Mouse (Mus musculus) myocyte (in vitro differentiated cells): ENCODE measurements around the gene Wnk1. TPM values are rescaled to one million over a fixed set of nuclear protein-coding genes. Genes with fewer than 3 reads are reported as not detected.

Experiments used
- H3K27me3 ChIP-seq: one replicate; pipeline ENCODE4 v1.6.1; 2011; ENCODE audit not compliant: control insufficient read depth, insufficient read depth, insufficient read length
- H3K36me3 ChIP-seq: one replicate; pipeline ENCODE4 v1.6.1; 2011; ENCODE audit not compliant: control insufficient read depth, insufficient read depth
- H3K4me2 ChIP-seq: one replicate; pipeline ENCODE4 v1.6.1; 2011; ENCODE audit warnings: low read depth, control low read depth
- H3K4me3 ChIP-seq: one replicate; pipeline ENCODE4 v1.5.1; 2011; ENCODE audit warnings: mild to moderate bottlenecking, control low read depth, moderate library complexity
- H3K79me2 ChIP-seq: one replicate; pipeline ENCODE4 v1.6.1; 2011; ENCODE audit not compliant: control insufficient read depth, insufficient read depth
- H3ac ChIP-seq: one replicate; pipeline ENCODE4 v1.6.1; 2011; ENCODE audit not compliant: control insufficient read depth, insufficient read length
- CEBPB ChIP-seq: IDR thresholded peaks from 2 replicates; pipeline ENCODE4 v1.6.1; 2011; ENCODE audit warnings: mild to moderate bottlenecking, moderate library complexity; ENCODE audit not compliant: poor library complexity, insufficient read depth, severe bottlenecking
- E2F4 ChIP-seq: IDR thresholded peaks from one replicate; pipeline ENCODE4 v1.6.1; 2011; ENCODE audit warnings: mild to moderate bottlenecking, control low read depth, moderate library complexity; ENCODE audit not compliant: insufficient read depth
- MAX ChIP-seq: IDR thresholded peaks from one replicate; pipeline ENCODE4 v1.6.1; 2011; ENCODE audit warnings: low read depth, mild to moderate bottlenecking, control low read depth
- MYOD1 ChIP-seq, 3 experiments: IDR thresholded peaks; one replicate each; pipeline ENCODE4 v1.6.1; 2011; ENCODE audit warnings: control low read depth in 2 of 3, low read depth in 2 of 3, mild to moderate bottlenecking in 2 of 3, moderate library complexity in 1 of 3; ENCODE audit not compliant: insufficient read length in 2 of 3, control insufficient read depth in 1 of 3
- MYOG ChIP-seq, 3 experiments: IDR thresholded peaks; one replicate each; pipeline ENCODE4 v1.6.1; 2011; ENCODE audit warnings: control low read depth in 2 of 3, low read depth in 2 of 3, mild to moderate bottlenecking in 2 of 3; ENCODE audit not compliant: insufficient read length in 2 of 3, control insufficient read depth in 1 of 3, insufficient read depth in 1 of 3
- POLR2A ChIP-seq: IDR thresholded peaks from one replicate; pipeline ENCODE4 v1.6.1; 2011; ENCODE audit warnings: low read depth, mild to moderate bottlenecking, control low read depth, moderate library complexity; ENCODE audit not compliant: insufficient read length
- POLR2AphosphoS2 ChIP-seq: IDR thresholded peaks from one replicate; pipeline ENCODE4 v1.6.1; 2011; ENCODE audit warnings: low read depth, control low read depth; ENCODE audit not compliant: insufficient read length
- REST ChIP-seq: IDR thresholded peaks from one replicate; pipeline ENCODE4 v1.6.1; 2011; ENCODE audit warnings: mild to moderate bottlenecking, control low read depth, moderate library complexity; ENCODE audit not compliant: insufficient read depth, insufficient read length
- SRF ChIP-seq: IDR thresholded peaks from one replicate; pipeline ENCODE4 v1.6.1; 2011; ENCODE audit warnings: low read depth; ENCODE audit not compliant: control insufficient read depth, insufficient read length
- TCF12 ChIP-seq: IDR thresholded peaks from one replicate; pipeline ENCODE4 v1.6.1; 2011; ENCODE audit warnings: mild to moderate bottlenecking, control low read depth; ENCODE audit not compliant: poor library complexity, insufficient read depth, severe bottlenecking
- TCF3 ChIP-seq: IDR thresholded peaks from one replicate; pipeline ENCODE4 v1.6.1; 2011; ENCODE audit warnings: low read depth, control low read depth; ENCODE audit not compliant: insufficient read length
- USF1 ChIP-seq: IDR thresholded peaks from one replicate; pipeline ENCODE4 v1.6.1; 2011; ENCODE audit warnings: low read depth, mild to moderate bottlenecking, control low read depth, moderate library complexity
- polyA plus RNA-seq: library from polyadenylated mRNA; unstranded; fragments of >200 nt; fragmentation: generic; extraction: Trizol; gene quantifications from one replicate; pipeline ENCODE4 v1.2.1, GENCODE M21; 2012; ENCODE audit warnings: missing spikeins

The Wnk1 gene
- polyA plus RNA-seq, 1 experiment: 90.3 TPM

DNA sequence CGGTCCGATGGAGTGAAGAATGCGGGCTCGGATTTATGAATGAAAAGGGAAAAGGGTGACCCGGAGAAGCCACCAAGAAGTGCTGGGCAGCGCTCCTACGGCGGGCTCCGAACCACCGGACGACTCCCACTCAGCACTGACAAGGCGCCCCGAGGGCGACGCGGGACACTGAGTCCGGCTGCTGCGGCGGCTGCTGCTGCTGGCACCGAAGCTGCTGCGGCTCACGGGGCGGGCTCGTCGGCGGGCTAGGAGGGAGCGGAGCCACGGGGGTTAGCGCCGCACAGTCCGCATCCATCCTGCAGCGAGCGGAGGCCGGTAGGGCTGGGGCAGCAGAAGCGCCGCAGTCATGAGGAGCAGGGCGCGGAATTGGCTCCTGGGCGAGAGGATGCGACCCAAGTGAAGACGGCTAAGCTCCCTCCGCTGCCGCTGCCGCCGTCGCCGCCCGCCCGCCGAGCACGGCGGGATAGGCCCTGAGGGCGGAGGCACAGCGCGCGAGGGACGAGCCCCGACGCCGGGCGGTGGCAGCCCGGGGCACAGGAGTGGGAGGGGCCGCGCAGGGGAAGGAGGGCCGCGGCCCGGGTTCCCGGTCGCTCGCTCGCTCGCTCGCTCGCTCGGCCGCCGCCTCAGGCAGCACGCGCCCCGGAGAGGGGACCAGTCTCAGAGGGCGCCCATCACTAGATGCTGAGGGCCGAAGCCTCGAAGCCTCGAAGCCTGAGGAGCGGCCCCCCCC lies 671 bp downstream of the Wnk1 start:
- Histone ChIP-seq H3K79me2 (peaks cover 49% of the 10 kb centered on the region), H3K36me3 (peaks cover 10% of the 10 kb centered on the region), H3ac (peak overlapping the region; percentile 77), H3K4me3 (peak overlapping the region; percentile 97), H3K4me2 (peak overlapping the region; percentile 84), H3K27me3 (no peaks in the 10 kb centered on the region)
- TF ChIP-seq REST (no peak), TCF12 (no peak), POLR2AphosphoS2 (peak; percentile 76), E2F4 (no peak), SRF (no peak), TCF3 (no peak), USF1 (no peak), POLR2A (peak; percentile 67), CEBPB (no peak), MYOG (IDR thresholded peaks at IDR 0.05; ENCODE audit: control insufficient read depth in 1 of 3, insufficient read depth in 1 of 3, insufficient read length in 2 of 3, low read depth in 2 of 3) (peak in 1 of 3 experiments; percentile 5), MYOD1 (IDR thresholded peaks at IDR 0.05; ENCODE audit: control insufficient read depth in 1 of 3, insufficient read length in 2 of 3, low read depth in 2 of 3) (peak in 1 of 3 experiments; percentile 16), MAX (no peak)

DNA sequence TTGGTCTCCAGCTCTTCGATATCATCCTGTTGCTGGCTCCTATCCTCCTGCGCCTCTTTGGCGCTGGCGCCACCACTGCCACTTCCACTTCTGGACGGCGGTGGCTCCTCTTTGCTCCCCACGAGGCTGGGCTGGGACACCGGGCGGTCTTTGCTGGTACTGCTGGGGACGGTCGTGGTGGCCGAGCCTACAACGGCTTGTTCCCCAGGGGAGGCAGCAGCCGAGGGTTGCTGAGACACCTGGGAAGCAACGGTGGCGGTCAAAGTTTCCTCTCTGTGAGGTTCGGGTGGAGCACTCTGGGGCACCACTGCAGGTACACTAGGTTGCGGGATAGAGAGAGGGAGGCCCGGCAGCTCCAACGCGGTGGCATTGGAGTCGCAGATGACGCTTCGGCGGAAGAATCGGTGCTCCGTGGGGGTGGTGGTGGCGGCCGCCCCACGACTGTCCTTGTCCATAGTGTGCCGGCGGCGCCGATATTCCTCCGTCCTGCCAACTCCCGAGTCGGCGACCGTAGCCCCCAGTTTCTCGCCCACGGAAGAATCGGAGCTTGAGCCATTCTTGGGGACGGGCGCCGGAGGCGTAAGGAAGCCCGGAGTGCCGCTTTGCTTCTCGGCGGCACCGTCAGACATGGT lies 1.4 kb downstream of the Wnk1 start:
- H3K4me3 ChIP-seq: peak overlapping the region; percentile 97
- peak overlapping the region; percentile 84 for H3K4me2 ChIP-seq
- TF ChIP-seq TCF3: no peak
- TF ChIP-seq POLR2A: peak; percentile 36
- peak; percentile 69 for TF ChIP-seq POLR2AphosphoS2
- peak overlapping the region; percentile 77 for H3ac ChIP-seq
- H3K79me2 ChIP-seq: peaks cover 56% of the 10 kb centered on the region
- H3K27me3 ChIP-seq: no peaks in the 10 kb centered on the region
- peaks cover 10% of the 10 kb centered on the region for H3K36me3 ChIP-seq

DNA sequence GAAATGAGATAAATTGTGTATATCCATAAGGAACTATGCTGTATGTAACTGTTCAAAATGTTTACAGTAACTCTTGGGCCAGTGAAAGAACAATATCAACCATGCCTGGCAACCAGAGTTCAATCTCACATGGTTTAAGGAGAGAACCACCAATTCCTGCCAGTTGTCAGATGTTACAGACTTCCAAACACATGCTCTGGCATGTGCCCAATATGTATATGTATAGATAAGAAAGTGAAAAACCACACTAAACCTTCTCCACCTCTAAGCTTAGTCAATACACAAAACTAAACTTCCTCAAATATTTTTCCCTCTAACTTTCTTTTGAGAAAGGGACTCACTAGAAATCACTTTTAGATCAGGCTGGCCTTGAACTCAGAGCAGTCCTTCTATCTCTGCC lies 13.9 kb downstream of the Wnk1 start:
- H3ac ChIP-seq: no peak overlapping the region
- H3K79me2 ChIP-seq: peaks cover 99% of the 10 kb centered on the region
- TF ChIP-seq REST: no peak
- no peak for TF ChIP-seq MAX
- no peak for TF ChIP-seq MYOD1 (IDR thresholded peaks at IDR 0.05; ENCODE audit: control insufficient read depth in 1 of 3, insufficient read length in 2 of 3, low read depth in 2 of 3)
- no peak for TF ChIP-seq SRF
- no peak for TF ChIP-seq MYOG (IDR thresholded peaks at IDR 0.05; ENCODE audit: control insufficient read depth in 1 of 3, insufficient read depth in 1 of 3, insufficient read length in 2 of 3, low read depth in 2 of 3)
- no peak for TF ChIP-seq E2F4
- no peak for TF ChIP-seq TCF12
- TF ChIP-seq TCF3: no peak
- no peak for TF ChIP-seq USF1
- TF ChIP-seq POLR2A: no peak
- TF ChIP-seq CEBPB: no peak
- no peak for TF ChIP-seq POLR2AphosphoS2
- H3K4me3 ChIP-seq: no peak overlapping the region
- no peaks in the 10 kb centered on the region for H3K27me3 ChIP-seq
- H3K4me2 ChIP-seq: no peak overlapping the region
- H3K36me3 ChIP-seq: peaks cover 13% of the 10 kb centered on the region

DNA sequence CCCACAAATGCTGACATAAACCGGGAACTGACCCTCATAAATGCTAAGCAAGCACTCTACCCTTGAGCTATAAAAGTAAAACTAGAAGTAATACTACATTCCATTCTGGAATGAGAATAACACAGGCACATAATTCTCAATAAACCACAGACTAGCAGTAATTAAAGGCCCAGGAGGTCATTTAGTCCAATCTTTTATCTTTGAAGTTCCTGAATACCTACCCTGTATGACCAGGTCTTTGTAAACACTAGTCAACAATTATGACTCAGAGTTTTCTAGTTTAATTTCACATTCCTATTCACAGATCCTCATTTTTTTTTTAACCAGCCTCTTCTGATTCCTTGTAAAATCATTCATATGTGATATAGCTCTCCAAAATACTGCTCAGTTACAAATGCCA lies 14.7 kb downstream of the Wnk1 start:
- peaks cover 13% of the 10 kb centered on the region for H3K36me3 ChIP-seq
- no peaks in the 10 kb centered on the region for H3K27me3 ChIP-seq
- TF ChIP-seq MAX (no peak), POLR2A (no peak), CEBPB (no peak), SRF (no peak), E2F4 (no peak)
- peak overlapping the region; percentile 32 for H3K4me2 ChIP-seq
- no peak overlapping the region for H3K4me3 ChIP-seq
- peaks cover 99% of the 10 kb centered on the region for H3K79me2 ChIP-seq
- no peak overlapping the region for H3ac ChIP-seq

DNA sequence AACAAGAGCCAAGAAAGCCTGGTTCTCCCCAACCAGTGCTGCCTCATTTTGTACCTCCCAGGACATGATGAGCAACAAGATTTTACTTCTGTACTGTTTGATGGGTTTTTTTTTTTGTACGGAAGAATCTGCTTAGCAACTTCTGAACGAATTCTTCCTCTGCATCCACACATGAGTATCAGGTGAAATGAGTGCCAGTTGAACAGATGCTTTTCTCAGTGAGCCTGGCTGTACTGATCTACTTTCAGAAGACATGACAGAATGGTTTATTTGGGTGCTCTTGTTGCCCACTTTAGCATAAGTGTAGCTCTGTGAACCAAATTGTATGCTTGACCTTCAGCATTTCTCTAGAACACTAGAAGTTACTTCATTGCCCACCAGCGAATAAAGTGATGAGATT lies 16.4 kb downstream of the Wnk1 start:
- TF ChIP-seq TCF12 (no peak), MYOG (IDR thresholded peaks at IDR 0.05; ENCODE audit: control insufficient read depth in 1 of 3, insufficient read depth in 1 of 3, insufficient read length in 2 of 3, low read depth in 2 of 3) (no peak), REST (no peak), CEBPB (no peak), SRF (no peak), E2F4 (no peak)
- Histone ChIP-seq H3K4me2 (no peak overlapping the region), H3K36me3 (peaks cover 8% of the 10 kb centered on the region)

More for the DNA sequence above, 16.4 kb downstream of the Wnk1 start:
- H3K4me3 ChIP-seq: no peak overlapping the region
- H3K27me3 ChIP-seq: no peaks in the 10 kb centered on the region
- peaks cover 99% of the 10 kb centered on the region for H3K79me2 ChIP-seq
- no peak overlapping the region for H3ac ChIP-seq
